Mouse (Mus musculus) T-helper 1 cell (primary cell): ENCODE results near the gene 1700013G24Rik.

Source experiments
- in situ Hi-C: fragments of 300-600 bp; cut with MboI, MseI; formaldehyde crosslinking; loops from one replicate; pipeline ENCODE4 v1.15.1; 2025; ENCODE audit warnings: high pct_unique_total_duplicates

Gene 1700013G24Rik

DNA sequence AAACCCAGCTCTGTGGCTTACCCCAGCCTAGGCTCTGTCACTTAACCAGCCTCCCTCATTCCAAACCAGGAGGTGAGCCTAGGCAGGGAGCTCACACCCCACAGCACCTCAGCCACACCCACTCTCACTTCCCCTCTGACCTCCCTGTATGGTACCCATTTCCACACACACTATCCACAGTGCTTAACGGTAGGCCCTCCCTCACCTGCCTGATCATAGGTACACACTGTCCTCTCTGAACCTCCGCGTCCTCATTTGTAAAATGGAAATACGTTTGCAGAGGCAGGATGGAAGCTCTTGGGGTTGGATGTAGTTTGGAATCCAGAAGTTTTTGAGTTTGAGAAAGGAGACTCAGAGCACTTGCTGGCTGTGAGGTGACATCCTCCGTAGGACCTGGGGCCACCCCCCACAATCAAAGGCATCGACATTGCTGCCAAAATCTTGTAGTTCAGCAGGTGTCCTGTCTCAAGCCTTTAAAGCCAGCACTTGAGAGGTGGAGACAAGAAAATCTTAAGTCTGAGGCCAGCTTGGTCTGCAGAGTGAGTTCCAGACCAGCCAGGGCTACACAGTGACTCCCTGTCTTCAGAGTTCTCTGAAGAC, 42.5 kb downstream of the 1700013G24Rik start:
- in situ Hi-C loops = no loop called here

DNA sequence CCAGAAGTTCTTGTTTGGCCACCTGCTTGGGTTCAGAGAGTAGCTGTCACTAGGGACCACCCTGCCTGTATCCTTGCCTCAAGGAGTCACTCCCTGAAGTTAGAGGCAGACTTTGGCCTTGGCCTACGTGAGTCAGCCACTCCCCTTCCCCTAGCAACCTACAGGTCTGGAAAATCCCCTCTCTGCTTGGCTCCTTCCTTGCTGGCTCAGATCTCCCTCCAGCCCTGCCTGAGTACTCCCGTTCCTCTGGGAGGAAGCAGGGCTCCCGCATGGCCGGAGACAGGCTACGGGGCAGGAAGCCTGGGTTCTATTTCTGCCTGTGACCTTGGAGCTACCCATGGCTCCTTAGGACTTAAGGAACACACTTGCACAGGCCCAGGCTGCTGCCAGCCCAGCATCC, 44.3 kb downstream of the 1700013G24Rik start:
- in situ Hi-C loops = no loop called here

DNA sequence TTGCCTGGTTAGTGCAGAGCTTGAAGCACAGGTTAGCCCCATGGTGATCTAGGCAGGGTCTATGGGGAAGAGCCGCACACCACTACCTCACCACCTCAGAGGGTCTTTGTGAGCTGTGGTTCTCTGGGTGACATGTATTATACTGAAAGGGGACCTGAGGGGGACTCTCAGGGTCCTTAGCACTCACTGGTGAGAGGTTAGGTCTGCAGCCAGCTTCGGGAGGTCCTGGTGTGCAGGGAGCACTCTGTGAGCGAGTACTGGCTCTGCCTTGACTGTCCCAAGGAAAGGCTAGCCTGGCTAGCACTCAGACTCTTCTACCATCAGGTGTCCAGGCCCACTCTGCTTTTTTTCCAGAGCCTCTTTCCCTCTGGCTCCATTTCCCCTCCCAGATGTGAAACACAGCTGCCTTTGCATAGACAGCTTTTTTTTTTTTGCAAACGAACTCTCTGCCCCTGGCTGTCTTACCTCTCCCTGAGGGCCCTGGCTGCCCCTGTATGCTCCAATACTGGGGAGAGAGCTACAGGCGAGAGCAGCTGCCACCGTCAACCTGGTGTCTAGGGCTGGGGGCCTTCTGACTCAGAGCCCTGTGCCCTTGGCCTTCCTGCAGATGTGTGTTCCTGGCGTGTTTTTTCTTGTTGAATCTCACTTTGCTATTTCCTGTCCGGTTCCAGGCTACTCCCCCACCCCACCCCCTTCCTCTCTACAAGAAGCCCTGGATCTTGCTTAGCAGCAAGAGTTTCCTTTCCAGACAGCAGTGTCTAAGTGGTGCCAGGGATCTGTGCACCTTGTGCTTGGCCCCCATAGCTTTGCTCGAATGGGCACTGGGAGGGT, 45.0 kb downstream of the 1700013G24Rik start:
- in situ Hi-C loops = no loop called here

DNA sequence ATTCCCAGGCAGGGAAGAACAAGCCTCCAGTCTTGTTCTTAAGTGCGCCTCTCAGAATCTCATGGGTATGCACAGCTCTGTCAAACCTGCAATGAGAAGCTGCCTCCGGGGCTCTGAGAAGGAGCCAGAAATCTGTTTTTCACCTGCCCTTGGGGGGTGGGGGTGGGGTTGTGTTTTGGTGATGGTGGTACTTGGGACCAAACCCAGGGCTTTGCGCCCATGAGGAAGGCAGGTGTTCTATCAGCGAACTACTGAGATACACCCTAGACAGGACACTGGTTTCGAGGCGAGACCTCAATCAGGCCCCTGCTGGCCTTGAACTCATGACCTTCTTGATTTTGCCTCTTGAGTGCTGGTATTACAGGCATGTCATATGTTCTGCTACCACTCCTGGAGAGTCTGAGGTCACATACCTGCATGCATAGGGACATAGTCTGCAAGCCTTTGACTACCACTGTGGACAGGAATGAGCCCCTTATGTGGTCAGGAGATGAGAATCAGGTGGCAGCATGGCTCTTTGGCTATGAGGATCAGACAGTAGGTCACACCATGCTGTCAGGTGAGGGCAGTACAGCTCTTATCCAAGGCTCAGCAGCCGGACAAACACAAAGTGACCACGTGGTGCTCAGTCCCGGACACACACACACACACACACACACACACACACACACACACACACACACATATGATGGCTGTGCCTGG, 45.9 kb downstream of the 1700013G24Rik start:
- in situ Hi-C loops = no loop called here

DNA sequence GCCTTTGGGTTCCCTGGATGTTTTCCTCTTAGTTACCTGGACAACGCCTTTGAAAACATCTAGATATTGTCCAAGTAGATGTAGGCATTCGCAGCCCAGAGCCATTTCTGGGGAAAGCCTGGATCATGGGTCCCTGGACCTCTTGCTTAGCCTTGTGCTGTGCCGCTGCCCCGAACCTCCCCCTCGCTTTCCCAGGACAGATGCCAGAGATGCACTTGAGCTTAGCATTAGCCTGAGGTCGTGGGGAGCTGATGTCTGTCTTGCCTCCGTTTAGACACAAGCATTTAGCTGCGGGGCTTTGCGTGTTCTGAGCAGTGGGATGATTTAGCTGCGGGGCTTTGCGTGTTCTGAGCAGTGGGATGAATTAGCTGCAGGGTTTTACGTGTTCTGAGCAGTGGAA, 47.1 kb downstream of the 1700013G24Rik start:
- in situ Hi-C loops = no loop called here

DNA sequence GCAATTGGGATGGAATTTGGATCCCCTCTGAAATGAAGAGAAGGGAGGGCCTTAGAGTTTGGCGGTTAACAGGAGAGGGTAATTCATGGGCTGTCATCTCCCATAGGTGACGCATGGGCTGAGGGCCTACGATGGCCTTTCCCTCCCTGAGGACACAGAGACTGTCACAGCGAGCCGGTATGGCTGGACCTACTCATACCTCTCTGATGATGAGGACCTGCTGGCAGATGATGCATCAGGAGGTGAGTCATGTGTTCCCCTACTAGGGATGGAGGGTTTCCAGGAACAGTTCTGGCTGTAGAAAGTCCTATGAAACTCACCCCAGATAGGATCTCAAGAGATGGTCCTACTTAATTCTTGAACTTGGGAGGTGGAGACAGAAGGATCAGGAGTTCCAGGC, 47.9 kb downstream of the 1700013G24Rik start:
- in situ Hi-C loops = no loop called here

DNA sequence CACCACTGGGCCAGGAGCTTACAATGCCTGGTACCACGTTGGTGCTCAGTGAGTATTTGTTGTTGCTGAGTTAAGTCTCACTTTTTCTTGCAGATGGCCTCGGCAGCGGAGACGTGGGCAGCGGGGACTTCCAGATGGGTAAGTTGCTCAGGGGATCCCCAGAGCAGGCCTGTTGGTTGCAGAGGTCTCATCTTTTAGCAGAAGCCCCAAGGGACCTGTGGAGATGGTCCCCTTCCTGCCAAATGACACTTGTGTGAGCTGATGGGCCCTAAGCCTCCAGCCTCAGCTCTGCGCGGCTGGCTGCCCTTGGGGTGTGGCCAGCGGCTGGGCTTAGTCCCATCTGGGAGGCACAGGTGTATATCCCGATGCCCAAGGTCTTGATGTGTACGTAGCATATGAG, 49.1 kb downstream of the 1700013G24Rik start:
- in situ Hi-C loops = no loop called here

DNA sequence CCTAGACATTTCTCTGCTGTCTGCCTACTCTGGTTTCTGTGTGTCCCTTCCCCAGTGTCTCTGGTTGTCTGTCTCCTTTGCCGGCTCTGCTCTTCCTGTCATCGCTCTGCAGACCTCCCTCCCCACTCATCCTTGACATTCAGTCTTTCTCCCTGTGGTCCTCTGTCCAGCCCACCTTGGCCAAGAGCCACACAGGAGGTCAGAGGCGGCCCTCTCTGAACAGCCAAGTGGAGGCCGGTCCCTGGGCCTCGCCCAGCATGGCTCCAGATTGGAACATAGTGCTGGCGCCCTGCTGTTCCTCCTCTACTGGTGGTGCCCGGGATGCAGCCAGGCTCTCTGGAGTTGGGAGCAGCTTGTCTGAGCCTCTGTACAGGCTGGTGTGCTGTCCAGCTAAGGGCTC, 49.7 kb downstream of the 1700013G24Rik start:
- in situ Hi-C loops = no loop called here

DNA sequence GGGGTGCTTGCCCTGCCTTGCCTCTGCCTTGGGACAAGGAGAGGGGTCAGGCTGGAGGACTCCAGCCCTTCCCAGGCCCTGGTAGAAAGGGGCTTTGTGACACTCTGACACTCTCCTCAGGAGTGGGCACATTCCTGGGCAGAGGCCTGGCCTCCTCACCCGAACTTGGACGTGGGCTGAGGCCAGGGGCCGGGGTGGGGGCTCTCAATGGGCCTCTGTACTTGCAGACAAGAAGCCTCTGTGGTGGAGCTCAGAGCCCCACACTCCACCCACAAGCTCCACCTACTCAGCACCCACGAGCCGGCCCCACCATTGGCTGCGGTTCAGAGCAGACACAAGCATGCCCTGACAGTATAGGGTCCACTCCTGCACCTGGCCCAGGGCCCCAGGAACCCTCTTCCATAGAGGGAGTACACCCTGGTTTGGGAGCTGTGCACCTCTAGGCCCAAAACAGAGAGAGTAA, 50.5 kb downstream of the 1700013G24Rik start:
- in situ Hi-C loops = no loop called here
